In the genomic region with DNA sequence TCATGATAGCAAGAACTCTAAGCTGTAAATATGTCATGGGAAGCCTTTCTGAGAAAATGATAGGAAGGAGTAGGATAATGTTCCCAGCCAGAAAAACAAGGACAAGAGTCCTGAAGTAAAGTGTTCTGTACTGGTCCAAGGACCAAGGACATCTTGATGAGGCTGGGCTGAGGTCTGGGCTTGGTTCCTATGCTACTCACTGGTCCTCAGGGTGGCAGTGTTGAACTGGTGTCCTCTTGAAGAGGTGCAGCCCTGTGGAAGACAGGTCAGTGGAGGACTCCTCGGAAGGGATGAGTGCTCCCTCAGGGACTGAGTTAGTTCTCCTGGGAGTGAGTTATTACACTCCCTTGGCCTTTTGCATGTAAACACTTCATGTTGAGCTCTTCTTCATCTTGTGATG, we compare ENCODE assay signal across 10 mouse cellular contexts.
DNase-seq lines count a peak whose midpoint lies in the region; ATAC-seq and TF ChIP-seq lines count a peak whose summit lies in the region.
"Had no signal": no experiment of that assay in that cellular context is flagged by ENCODE, and none has a peak within 500 bp of the region (broad histone marks: within the 10 kb centered on the region; RNA-seq: fewer than 3 reads in every experiment).

No protein-coding gene starts in this region.

- DNase-seq in gastrocnemius, adult 2 months: peak; percentile 22
- DNase-seq in gastrocnemius, postnatal 10 days: no peak
- DNase-seq in 3T3-L1 (ENCODE audit: low read depth, low spot score): peak; percentile 40
- DNase-seq in cerebellum, adult 11-12 months: peak; percentile 20

- 23% methylated on average over 1 of the region's 1 CpGs for WGBS in intestine, embryonic 15.5 days

- intact Hi-C loops in gastrocnemius, adult 2 months (cut with DNase I): no loop called here

- no peaks in the 10 kb centered on the region for H3K27me3 ChIP-seq in intestine, embryonic 15.5 days (replicated peaks)
- H3K27me3 ChIP-seq: liver, embryonic 15.5 days; stomach, embryonic 15.5 days had no signal

- no peak overlapping the region for H3K4me2 ChIP-seq in intestine, embryonic 15.5 days (replicated peaks)
- H3K4me2 ChIP-seq: liver, embryonic 15.5 days; stomach, embryonic 15.5 days had no signal

- H3K9ac ChIP-seq in intestine, embryonic 15.5 days: no peak overlapping the region
- H3K9ac ChIP-seq: liver, embryonic 15.5 days; stomach, embryonic 15.5 days had no signal

- no peak overlapping the region for H3K27ac ChIP-seq in gastrocnemius, adult 2 months
- peak overlapping the region; percentile 30 for H3K27ac ChIP-seq in intestine, embryonic 15.5 days
- H3K27ac ChIP-seq: liver, embryonic 15.5 days; stomach, embryonic 15.5 days had no signal

- no peaks in the 10 kb centered on the region for H3K36me3 ChIP-seq in intestine, embryonic 15.5 days
- H3K36me3 ChIP-seq: liver, embryonic 15.5 days; stomach, embryonic 15.5 days had no signal

- no peaks in the 10 kb centered on the region for H3K9me3 ChIP-seq in intestine, embryonic 15.5 days
- H3K9me3 ChIP-seq: liver, embryonic 15.5 days; stomach, embryonic 15.5 days had no signal

- no peaks in the 10 kb centered on the region for H3K4me1 ChIP-seq in intestine, embryonic 15.5 days (replicated peaks)
- H3K4me1 ChIP-seq: liver, embryonic 15.5 days; stomach, embryonic 15.5 days had no signal

- TF ChIP-seq CTCF in gastrocnemius, adult 2 months (IDR thresholded peaks at IDR 0.05): peak; percentile 59

- ATAC-seq in intestine, embryonic 15.5 days: no peak; the same call in 1 of the 2 replicates
- ATAC-seq in neutrophil, adult 5-6 weeks (ENCODE audit: extremely low read depth, insufficient number of reproducible peaks, low FRiP score, poor library complexity, severe bottlenecking): 0 out of 2 replicates have a peak, but pooled peaks have one; percentile 23
- no peak for ATAC-seq in inflammation-experienced regulatory T-cells, adult 6 months
- no peak for ATAC-seq in megakaryocyte-erythroid progenitor cell, adult 5-6 weeks (replicated peaks; ENCODE audit: low FRiP score, low TSS enrichment, poor library complexity, severe bottlenecking)

- no peak overlapping the region for H3K4me3 ChIP-seq in gastrocnemius, adult 2 months
- H3K4me3 ChIP-seq in intestine, embryonic 15.5 days (replicated peaks): no peak overlapping the region
- H3K4me3 ChIP-seq: liver, embryonic 15.5 days; stomach, embryonic 15.5 days had no signal
